Mouse (Mus musculus): ENCODE measurements around the gene Cfh.
"Not testable (repeated sequence)": the region's sequence is repeated elsewhere in the genome, so short reads cannot be mapped to it uniquely, and the experiment has no call there.

The Cfh gene

GRCm38 (mm10) chr1:140183664-140184063, at the start of gene Cfh:
TSS of gene Cfh (minus strand) at chr1:140183764.
- DNase-seq (ENCODE audit: low read depth, low spot score): not testable (repeated sequence)

GRCm38 (mm10) chr1:140226673-140227072, 43.1 kb upstream of the Cfh start:
- no peak for DNase-seq (ENCODE audit: low read depth, low spot score)

- peak; percentile 45 for DNase-seq (ENCODE audit: low read depth, low spot score)
These were observed 41.7 kb upstream of the Cfh start for GRCm38 (mm10) chr1:140225221-140225620.

DNA sequence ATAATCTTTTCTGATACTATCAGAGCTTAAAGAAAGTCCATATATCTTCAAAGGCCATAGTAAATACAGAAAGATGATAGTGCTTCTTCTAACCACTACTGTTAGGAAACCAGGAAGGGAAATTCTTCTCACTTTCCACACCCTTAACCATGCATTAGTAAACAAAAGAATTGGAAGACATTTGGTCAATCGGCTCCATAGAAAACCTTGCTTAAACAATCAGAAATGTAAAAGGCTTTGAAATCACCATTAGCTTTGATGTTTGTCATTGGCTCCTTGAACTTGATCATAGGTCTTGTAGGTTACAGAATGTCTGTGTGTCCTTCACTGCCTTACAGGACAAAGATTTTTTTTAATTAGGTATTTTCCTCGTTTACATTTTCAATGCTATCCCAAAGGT, 21.8 kb upstream of the Cfh start:
- DNase-seq (ENCODE audit: low read depth, low spot score): peak; percentile 81

DNA sequence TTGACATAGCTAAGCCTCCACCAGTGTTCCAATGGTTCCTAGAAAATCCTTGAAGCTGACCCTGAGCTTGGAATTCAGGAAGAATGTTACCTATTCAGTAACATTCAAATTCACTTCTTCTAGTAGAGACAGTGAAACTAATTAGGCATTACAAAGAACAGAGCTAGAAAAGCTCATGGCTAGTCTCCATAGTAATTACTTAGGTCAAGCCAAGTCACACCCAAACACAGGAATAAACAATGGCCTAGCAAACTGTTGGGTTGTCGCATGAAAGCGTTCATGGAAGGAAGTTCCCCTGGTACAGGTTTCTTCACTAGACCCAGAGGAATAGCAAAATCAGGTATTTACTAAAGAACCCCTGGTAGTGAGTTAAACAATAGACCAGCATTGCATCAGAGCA, 4.9 kb upstream of the Cfh start:
- DNase-seq (ENCODE audit: low read depth, low spot score): peak; percentile 88

GRCm38 (mm10) chr1:140183208-140183607, 356 bp downstream of the Cfh start:
- DNase-seq (ENCODE audit: low read depth, low spot score): no peak

DNA sequence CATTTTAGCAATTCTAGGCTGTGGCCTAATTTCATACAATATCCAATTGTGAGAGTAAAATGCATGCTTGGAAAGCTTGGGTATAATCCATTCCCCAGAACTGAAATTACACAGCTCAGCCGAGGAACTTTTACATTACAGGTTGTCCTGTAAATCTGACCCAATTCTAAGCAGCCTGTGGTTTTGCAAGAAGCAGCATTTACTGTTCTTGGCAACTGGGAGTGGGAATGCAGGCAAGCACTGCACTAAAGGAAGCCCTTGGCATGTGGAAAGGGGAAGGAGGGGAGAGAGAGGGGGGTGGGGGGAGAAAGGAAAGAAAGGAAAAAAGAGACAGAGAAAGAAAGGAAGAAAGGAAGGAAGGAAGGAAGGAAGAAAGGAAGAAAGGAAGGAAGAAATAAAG, 3.4 kb downstream of the Cfh start:
- no peak for DNase-seq (ENCODE audit: low read depth, low spot score)

GRCm38 (mm10) chr1:140175442-140175841, 8.1 kb downstream of the Cfh start:
- DNase-seq (ENCODE audit: low read depth, low spot score): no peak

DNA sequence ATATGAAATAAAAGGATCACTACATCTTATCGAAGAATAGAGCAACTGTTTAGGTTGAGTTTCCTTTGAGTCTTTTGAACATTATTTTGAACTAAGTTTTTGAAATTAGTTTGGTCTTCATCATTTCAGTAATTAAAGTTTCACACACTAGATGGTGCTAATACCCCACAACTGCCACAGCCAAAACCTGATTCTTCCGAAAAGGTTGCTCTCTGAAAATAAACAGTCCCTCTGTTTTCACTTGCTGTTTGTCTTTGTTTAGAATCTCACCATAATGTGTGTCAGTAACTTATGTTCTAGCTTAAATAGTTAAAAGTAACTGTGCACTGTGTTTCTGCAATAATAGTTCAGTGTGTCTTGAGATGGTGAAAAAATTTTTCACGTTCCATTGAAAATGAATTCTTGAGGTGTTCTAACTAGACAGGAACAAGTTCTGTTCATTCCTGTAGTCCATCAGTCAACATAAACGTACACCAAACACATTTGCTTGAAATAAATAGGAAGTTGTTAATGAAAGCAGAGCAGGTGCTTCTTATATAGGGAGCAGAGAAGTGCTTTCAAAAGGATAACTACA, 11.9 kb downstream of the Cfh start:
- DNase-seq (ENCODE audit: low read depth, low spot score): peak; percentile 45

GRCm38 (mm10) chr1:140158970-140159369, 24.6 kb downstream of the Cfh start:
- DNase-seq (ENCODE audit: low read depth, low spot score): no peak

DNA sequence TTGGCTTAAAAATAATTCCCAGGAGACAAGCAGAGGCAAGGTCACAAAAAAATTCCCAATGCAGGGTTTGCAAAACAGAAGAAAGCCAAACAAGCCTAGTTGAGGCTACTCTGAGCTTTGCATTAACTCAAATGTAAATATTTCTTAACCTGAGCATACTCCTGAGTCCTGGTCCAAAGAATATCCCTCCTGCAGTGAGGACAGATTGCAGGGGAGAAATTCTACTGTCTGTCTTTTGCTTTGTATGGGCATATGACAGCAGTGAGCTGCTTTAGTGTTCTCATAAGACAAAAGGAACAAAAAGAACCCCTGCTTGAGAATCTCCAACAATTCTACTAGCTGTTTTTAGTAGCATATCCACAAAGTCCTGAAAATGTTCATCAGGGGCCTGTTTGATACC, 114.1 kb downstream of the Cfh start:
- DNase-seq (ENCODE audit: low read depth, low spot score): no peak

Measured in ZHBTc4 (cell line).